Mouse (Mus musculus): ENCODE measurements around the gene Rbm20. TPM values are rescaled to one million over a fixed set of nuclear protein-coding genes. Genes with fewer than 3 reads are reported as not detected.

Rbm20 gene
- total and polyA plus RNA-seq, 3 experiments: 0.05 to 0.56 (median 0.08) TPM

DNA sequence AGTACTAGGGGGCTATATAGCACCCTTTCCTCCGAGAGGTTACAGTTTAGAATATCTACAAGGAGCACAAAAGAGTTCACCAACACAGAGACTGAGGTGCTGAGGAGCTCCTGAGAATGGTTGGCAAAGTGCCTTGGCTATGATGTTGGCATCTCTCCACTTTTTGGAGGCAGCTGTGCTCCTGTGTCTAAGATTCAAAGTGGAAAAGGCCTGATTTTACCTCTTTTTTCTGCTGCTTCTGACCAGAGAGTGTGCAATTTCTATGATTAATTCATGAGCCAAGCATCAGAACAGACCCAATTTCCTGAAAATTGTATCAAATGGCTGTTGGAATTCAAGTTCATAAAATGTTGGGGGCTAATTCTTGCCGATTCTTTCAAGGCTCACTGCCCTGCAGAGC is 109.1 kb downstream of the Rbm20 start:
- H3K27ac ChIP-seq (ENCODE audit: insufficient read depth, low read depth): no peak overlapping the region
- H3K4me2 ChIP-seq (ENCODE audit: insufficient read depth, low read depth, poor library complexity, severe bottlenecking): no peak overlapping the region
- H3K9ac ChIP-seq (ENCODE audit: insufficient read depth, low read depth): no peak overlapping the region
- no peaks in the 10 kb centered on the region for H3K4me1 ChIP-seq (ENCODE audit: control insufficient read depth in 1 of 2, insufficient read depth in 2 of 2)
- H3K36me3 ChIP-seq (replicated peaks in 1 of 2; ENCODE audit: control insufficient read depth in 1 of 2, insufficient read depth in 1 of 2, low read length in 1 of 2): no peaks in the 10 kb centered on the region
- no peaks in the 10 kb centered on the region for H3K9me3 ChIP-seq (replicated peaks; ENCODE audit: low read length)
- no peak for TF ChIP-seq CTCF (conservative IDR thresholded peaks at IDR 0.05 in 1 of 2, IDR thresholded peaks at IDR 0.05 in 1 of 2; ENCODE audit: low read depth in 2 of 2, low read length in 2 of 2)
- TF ChIP-seq POLR2AphosphoS2 (IDR thresholded peaks at IDR 0.05; ENCODE audit: low read depth, low read length): no peak
- TF ChIP-seq EP300 (IDR thresholded peaks at IDR 0.05; ENCODE audit: low read length): no peak
- TF ChIP-seq USF1 (IDR thresholded peaks at IDR 0.05; ENCODE audit: low read depth, low read length): no peak
- no peak for TF ChIP-seq MAFK (IDR thresholded peaks at IDR 0.05; ENCODE audit: insufficient replicate concordance, low read length)
- TF ChIP-seq ZMIZ1 (IDR thresholded peaks at IDR 0.05; ENCODE audit: low read depth, low read length): no peak
- TF ChIP-seq CHD2 (IDR thresholded peaks at IDR 0.05; ENCODE audit: low read length): no peak
- no peak for TF ChIP-seq ZC3H11A (IDR thresholded peaks at IDR 0.05; ENCODE audit: low read depth, low read length)
- TF ChIP-seq GABPA (IDR thresholded peaks at IDR 0.05; ENCODE audit: insufficient replicate concordance, low read depth, low read length): no peak
- TF ChIP-seq HCFC1 (IDR thresholded peaks at IDR 0.05; ENCODE audit: low read depth, low read length): no peak
- no peak for TF ChIP-seq MEF2A (IDR thresholded peaks at IDR 0.05; ENCODE audit: borderline replicate concordance, low read depth, low read length)
- TF ChIP-seq ZKSCAN1 (IDR thresholded peaks at IDR 0.05; ENCODE audit: borderline replicate concordance, low read depth, low read length): no peak
- no peak for TF ChIP-seq TBP (conservative IDR thresholded peaks at IDR 0.05; ENCODE audit: low read depth, low read length)
- TF ChIP-seq NRF1 (IDR thresholded peaks at IDR 0.05; ENCODE audit: low read depth, low read length): no peak
- TF ChIP-seq MXI1 (IDR thresholded peaks at IDR 0.05; ENCODE audit: low read depth, low read length): no peak
- TF ChIP-seq BHLHE40 (IDR thresholded peaks at IDR 0.05; ENCODE audit: low read depth, low read length): no peak
- dilution Hi-C loops (cut with MboI; ENCODE audit: extremely low pct_ligation_motif_present, extremely low pct_unique_long_range_greater_than_20kb, low sequenced_read_pairs): no loop called here
- in situ Hi-C loops (cut with MboI; ENCODE audit: low pct_ligation_motif_present, low pct_unique_long_range_greater_than_20kb, low sequenced_read_pairs): no loop called here
- DNase-seq (ENCODE audit: extremely low read depth): no peak
- no peaks in the 10 kb centered on the region for H3K27me3 ChIP-seq (replicated peaks)
- H3K79me2 ChIP-seq (replicated peaks; ENCODE audit: control insufficient read depth, extremely low read depth, insufficient read depth, poor library complexity, severe bottlenecking): no peaks in the 10 kb centered on the region
- no peak overlapping the region for H3K4me3 ChIP-seq (replicated peaks in 1 of 3; ENCODE audit: low read depth in 2 of 3, low read length in 2 of 3, poor library complexity in 1 of 3)

DNA sequence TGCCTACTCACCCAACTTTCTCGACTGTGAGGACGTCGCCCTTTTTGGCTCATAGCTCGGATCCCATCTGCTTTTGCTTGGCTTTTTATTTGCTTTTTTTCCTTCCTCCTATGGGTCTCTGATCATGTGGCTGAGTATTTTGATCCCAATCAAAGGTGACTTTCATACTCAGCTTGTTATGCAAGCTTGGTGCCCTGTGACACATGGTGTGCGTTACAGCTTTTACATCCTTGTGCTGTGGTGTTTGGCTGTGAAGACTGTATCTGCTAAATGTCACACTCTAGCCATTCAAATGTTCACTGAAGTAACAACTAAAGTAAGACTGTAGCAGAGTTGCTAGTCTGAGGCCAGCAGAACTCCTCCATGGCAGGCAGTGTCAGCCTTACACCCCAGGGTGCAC is 109.7 kb downstream of the Rbm20 start:
- no peak overlapping the region for H3K4me3 ChIP-seq (replicated peaks in 1 of 3; ENCODE audit: low read depth in 2 of 3, low read length in 2 of 3, poor library complexity in 1 of 3)
- dilution Hi-C loops (cut with MboI; ENCODE audit: extremely low pct_ligation_motif_present, extremely low pct_unique_long_range_greater_than_20kb, low sequenced_read_pairs): no loop called here

More for the DNA sequence above, 109.7 kb downstream of the Rbm20 start:
- no peak for TF ChIP-seq POLR2AphosphoS2 (IDR thresholded peaks at IDR 0.05; ENCODE audit: low read depth, low read length)
- no peak for TF ChIP-seq POLR2A (IDR thresholded peaks at IDR 0.05; ENCODE audit: low read depth, low read length)
- no peak for TF ChIP-seq CHD2 (IDR thresholded peaks at IDR 0.05; ENCODE audit: low read length)
- TF ChIP-seq NRF1 (IDR thresholded peaks at IDR 0.05; ENCODE audit: low read depth, low read length): no peak
- TF ChIP-seq MAX (IDR thresholded peaks at IDR 0.05; ENCODE audit: low read length): no peak
- no peak for TF ChIP-seq CTCF (conservative IDR thresholded peaks at IDR 0.05 in 1 of 2, IDR thresholded peaks at IDR 0.05 in 1 of 2; ENCODE audit: low read depth in 2 of 2, low read length in 2 of 2)
- TF ChIP-seq PAX5 (IDR thresholded peaks at IDR 0.05; ENCODE audit: low read length): no peak
- no peak for TF ChIP-seq USF1 (IDR thresholded peaks at IDR 0.05; ENCODE audit: low read depth, low read length)
- TF ChIP-seq RCOR1 (conservative IDR thresholded peaks at IDR 0.05; ENCODE audit: low read depth, low read length): no peak
- no peak for TF ChIP-seq MAFK (IDR thresholded peaks at IDR 0.05; ENCODE audit: insufficient replicate concordance, low read length)
- TF ChIP-seq E2F4 (IDR thresholded peaks at IDR 0.05; ENCODE audit: insufficient replicate concordance, low read depth, low read length): no peak
- Histone ChIP-seq H3K36me3 (replicated peaks in 1 of 2; ENCODE audit: control insufficient read depth in 1 of 2, insufficient read depth in 1 of 2, low read length in 1 of 2) (no peaks in the 10 kb centered on the region), H3K27me3 (replicated peaks) (no peaks in the 10 kb centered on the region), H3K4me1 (ENCODE audit: control insufficient read depth in 1 of 2, insufficient read depth in 2 of 2) (peaks cover 0 to 4% of the 10 kb centered on the region in 2 experiments; a peak in 1 of 4 replicates), H3K27ac (ENCODE audit: insufficient read depth, low read depth) (no peak overlapping the region), H3K9me3 (replicated peaks; ENCODE audit: low read length) (no peaks in the 10 kb centered on the region), H3K79me2 (replicated peaks; ENCODE audit: control insufficient read depth, extremely low read depth, insufficient read depth, poor library complexity, severe bottlenecking) (no peaks in the 10 kb centered on the region), H3K4me2 (ENCODE audit: insufficient read depth, low read depth, poor library complexity, severe bottlenecking) (no peak overlapping the region), H3K9ac (ENCODE audit: insufficient read depth, low read depth) (no peak overlapping the region)
- DNase-seq (ENCODE audit: extremely low read depth): no peak
- in situ Hi-C loops (cut with MboI; ENCODE audit: low pct_ligation_motif_present, low pct_unique_long_range_greater_than_20kb, low sequenced_read_pairs): no loop called here

Measured in CH12.LX (cell line).